Mouse (Mus musculus) lung, adult 2 months (tissue): ENCODE data around the gene Itpk1. TPM values are rescaled to one million over a fixed set of nuclear protein-coding genes. Genes with fewer than 3 reads are reported as not detected.

Experiments
- DNase-seq: peaks from one replicate; pipeline ENCODE4 v3.0.0; 2022
- H3K4me1 ChIP-seq: fragments of 200-500 bp; 2 replicates; pipeline ENCODE4 v1.6.1; 2011; ENCODE audit warnings: low read length; ENCODE audit not compliant: control insufficient read depth, insufficient read depth
- H3K4me3 ChIP-seq: fragments of 200-500 bp; replicated peaks from 2 replicates; pipeline ENCODE3; 2011; ENCODE audit warnings: low read depth, mild to moderate bottlenecking, control low read depth, low read length; ENCODE audit errors: extremely low read depth
- CTCF ChIP-seq: fragments of 200-500 bp; IDR thresholded peaks from 2 replicates; pipeline ENCODE4 v1.5.1; 2011; ENCODE audit warnings: mild to moderate bottlenecking, low read length, control low read depth; ENCODE audit not compliant: insufficient read depth
- POLR2A ChIP-seq: fragments of 200-500 bp; IDR thresholded peaks from 2 replicates; pipeline ENCODE4 v1.6.1; 2011; ENCODE audit warnings: low read depth, mild to moderate bottlenecking, control low read depth, low read length, borderline replicate concordance; ENCODE audit errors: extremely low read depth
- WGBS: fragments of 180-500 bp; shearing (Covaris S2); methylation state at CpG from one replicate; pipeline ENCODE4 v1.1.7; 2018; 5-methylcytosine and 5-hydroxymethylcytosine counted together
- polyA plus RNA-seq: library from polyadenylated mRNA; depleted of rRNA; stranded (reverse); fragments of >200 nt; gene quantifications from 2 replicates; pipeline ENCODE4 v1.2.3, GENCODE M21; 2012

Itpk1 gene
- polyA plus RNA-seq, 1 experiment, result 26.3 TPM

- no peaks in the 10 kb centered on the region for H3K4me1 ChIP-seq
- DNase-seq, result peak; percentile 75
- 53% methylated on average over 6 of the region's 6 CpGs for WGBS
- TF ChIP-seq CTCF (peak; percentile 81), POLR2A (no peak)
- no peak overlapping the region for H3K4me3 ChIP-seq
Measured at GRCm38 (mm10) chr12:102579041-102579440, 125.7 kb downstream of the Itpk1 start.

GRCm38 (mm10) chr12:102576659-102577398 lies 127.9 kb downstream of the Itpk1 start:
- Histone ChIP-seq H3K4me3 (no peak overlapping the region), H3K4me1 (no peaks in the 10 kb centered on the region)
- TF ChIP-seq CTCF, result no peak
- 76% methylated on average over 10 of the region's 10 CpGs for WGBS
- DNase-seq, result no peak

- no peak overlapping the region for H3K4me3 ChIP-seq
- no peak for DNase-seq
- H3K4me1 ChIP-seq, result no peaks in the 10 kb centered on the region
- WGBS, result 85% methylated on average over 5 of the region's 5 CpGs
- TF ChIP-seq CTCF, result no peak
- no peak for TF ChIP-seq POLR2A
Measured at GRCm38 (mm10) chr12:102575541-102576329, 129.0 kb downstream of the Itpk1 start.

GRCm38 (mm10) chr12:102573036-102573435 lies 131.7 kb downstream of the Itpk1 start:
- DNase-seq, result no peak
- H3K4me3 ChIP-seq, result no peak overlapping the region
- TF ChIP-seq POLR2A (no peak), CTCF (no peak)
- 83% methylated on average over 7 of the region's 7 CpGs for WGBS
- H3K4me1 ChIP-seq, result no peaks in the 10 kb centered on the region

GRCm38 (mm10) chr12:102571666-102572065 lies 133.1 kb downstream of the Itpk1 start:
- no peak overlapping the region for H3K4me3 ChIP-seq
- TF ChIP-seq POLR2A, result no peak
- no peak for TF ChIP-seq CTCF
- H3K4me1 ChIP-seq, result no peaks in the 10 kb centered on the region
- no peak for DNase-seq
- WGBS, result 87% methylated on average over 9 of the region's 9 CpGs

DNA sequence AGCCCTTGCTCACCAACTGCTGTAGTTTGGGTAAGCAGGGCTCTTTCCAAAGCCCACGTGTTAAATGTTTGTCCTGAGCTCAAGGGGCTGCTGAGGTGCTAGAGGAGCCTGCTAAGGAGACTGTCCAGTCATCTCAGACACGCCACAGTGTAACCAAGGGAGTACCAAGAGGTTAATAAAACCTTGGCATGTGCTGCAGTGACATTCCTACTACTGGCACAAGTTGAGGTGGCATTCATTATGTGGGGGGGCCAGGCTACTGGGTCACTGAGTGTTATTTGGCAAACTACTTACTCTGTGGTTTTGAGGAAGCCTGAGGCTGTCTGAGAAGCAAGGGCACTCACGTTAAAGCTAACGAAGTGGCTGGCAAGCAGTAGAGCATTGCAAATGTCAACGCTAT lies 134.0 kb downstream of the Itpk1 start:
- H3K4me1 ChIP-seq, result no peaks in the 10 kb centered on the region
- TF ChIP-seq CTCF (no peak), POLR2A (no peak)
- DNase-seq, result peak; percentile 49
- H3K4me3 ChIP-seq, result no peak overlapping the region
- WGBS, result 61% methylated on average over 5 of the region's 5 CpGs

GRCm38 (mm10) chr12:102570111-102570510 lies 134.6 kb downstream of the Itpk1 start:
- Histone ChIP-seq H3K4me1 (no peaks in the 10 kb centered on the region), H3K4me3 (no peak overlapping the region)
- peak; percentile 21 for DNase-seq
- WGBS, result 72% methylated on average over 13 of the region's 13 CpGs
- no peak for TF ChIP-seq POLR2A
- TF ChIP-seq CTCF, result no peak

GRCm38 (mm10) chr12:102568219-102568618 lies 136.5 kb downstream of the Itpk1 start:
- no peak for DNase-seq
- WGBS, result 68% methylated on average over 7 of the region's 7 CpGs
- no peaks in the 10 kb centered on the region for H3K4me1 ChIP-seq
- TF ChIP-seq CTCF, result no peak
- no peak overlapping the region for H3K4me3 ChIP-seq

GRCm38 (mm10) chr12:102566951-102567350 lies 137.8 kb downstream of the Itpk1 start:
- Histone ChIP-seq H3K4me3 (no peak overlapping the region), H3K4me1 (no peaks in the 10 kb centered on the region)
- no peak for DNase-seq
- TF ChIP-seq CTCF (no peak), POLR2A (no peak)
- 63% methylated on average over 2 of the region's 2 CpGs for WGBS

DNA sequence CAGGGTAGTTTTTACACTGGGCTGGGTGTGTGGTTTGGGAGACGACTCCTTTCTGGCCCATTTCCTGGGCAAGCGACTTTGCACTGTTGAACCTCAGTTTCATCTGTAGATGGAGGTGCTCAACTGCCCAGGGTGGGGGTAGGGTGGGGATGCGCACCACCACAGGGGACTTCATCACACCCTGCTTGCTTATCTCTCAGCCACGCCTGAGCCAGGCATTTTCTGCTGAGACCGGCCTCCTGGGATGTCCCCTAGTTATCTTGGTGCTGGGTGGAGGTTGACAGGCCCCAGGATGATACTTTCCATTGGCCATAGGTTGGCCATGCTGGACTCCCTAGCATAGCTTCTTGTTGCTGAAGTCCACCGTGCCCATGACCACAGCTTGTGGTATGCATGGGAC lies 139.6 kb downstream of the Itpk1 start:
- TF ChIP-seq CTCF (no peak), POLR2A (no peak)
- H3K4me3 ChIP-seq, result no peak overlapping the region
- WGBS, result 63% methylated on average over 6 of the region's 6 CpGs
- no peaks in the 10 kb centered on the region for H3K4me1 ChIP-seq
- no peak for DNase-seq
